Mouse (Mus musculus): ENCODE measurements around the gene Nostrin.

- no peak for TF ChIP-seq CTCF (IDR thresholded peaks at IDR 0.05; ENCODE audit: borderline replicate concordance, insufficient read depth, low read depth, low read length)
- TF ChIP-seq POLR2A (IDR thresholded peaks at IDR 0.05; ENCODE audit: borderline replicate concordance, insufficient read depth, low read length), result no peak
Measured at GRCm38 (mm10) chr2:69096821-69097220, 38.8 kb upstream of the Nostrin start.

Measured in cerebellum, adult 2 months (tissue).